Comparison of ENCODE assay signal across 24 mouse cellular contexts in the genomic region with DNA sequence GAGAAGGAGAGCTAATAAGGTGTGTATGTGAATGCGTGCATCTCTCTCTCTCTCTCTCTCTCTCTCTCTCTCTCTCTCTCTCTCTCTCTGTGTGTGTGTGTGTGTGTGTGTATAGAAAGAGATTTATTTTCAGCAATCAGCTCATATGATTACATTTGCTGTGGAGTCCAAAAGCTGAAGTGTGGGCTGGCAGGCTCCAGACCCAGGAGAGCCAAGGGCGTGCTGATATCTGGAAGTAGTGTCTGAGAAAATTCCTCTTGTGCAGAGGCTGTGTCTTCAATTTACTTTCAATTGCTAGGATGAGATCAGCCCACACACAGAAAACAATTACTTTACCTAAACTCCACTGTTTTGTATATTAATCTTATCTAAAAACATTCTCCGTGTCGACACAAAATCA.
A peak's percentile ranks its signal among the peaks of the same experiment; 100 is the strongest.
DNase-seq lines count a peak whose midpoint lies in the region; TF ChIP-seq lines count a peak whose summit lies in the region.
"Had no signal": no experiment of that assay in that cellular context is flagged by ENCODE, and none has a peak within 500 bp of the region (broad histone marks: within the 10 kb centered on the region; RNA-seq: fewer than 3 reads in every experiment).

No protein-coding gene starts in this region.

- no peak overlapping the region for H3K4me3 ChIP-seq in cerebellum, adult 2 months (replicated peaks; ENCODE audit: insufficient read depth, low read depth, low read length)
- H3K4me3 ChIP-seq: embryonic facial prominence, embryonic 13.5 days; erythroblast, embryonic 14.5 days; left cerebral cortex, adult 2 months; limb, embryonic 15.5 days; midbrain, embryonic 13.5 days; neural tube, embryonic 13.5 days had no signal

- H3K27ac ChIP-seq in cerebellum, adult 2 months (ENCODE audit: insufficient read depth, low read length): no peak overlapping the region
- H3K27ac ChIP-seq: embryonic facial prominence, embryonic 13.5 days; hindbrain, embryonic 14.5 days; left cerebral cortex, adult 2 months; limb, embryonic 15.5 days; liver, embryonic 14.5 days; macrophage; midbrain, embryonic 13.5 days; neural tube, embryonic 13.5 days had no signal

- no peaks in the 10 kb centered on the region for H3K4me1 ChIP-seq in cerebellum, adult 2 months (ENCODE audit: control insufficient read depth, insufficient read depth, low read length)
- H3K4me1 ChIP-seq: embryonic facial prominence, embryonic 13.5 days; limb, embryonic 15.5 days; midbrain, embryonic 13.5 days had no signal

- intact Hi-C loops in heart, postnatal 25 days (cut with DNase I): loop anchor here (10.0 kb wide), 1 partner anchor 149 kb away; no protein-coding TSS in a partner anchor
- intact Hi-C loops in gastrocnemius, postnatal 14 days (cut with DNase I; ENCODE audit: low total_unique reads): no loop called here

- H3K27me3 ChIP-seq in cerebellum, adult 2 months (ENCODE audit: control insufficient read depth, insufficient read depth, low read length): no peaks in the 10 kb centered on the region
- H3K27me3 ChIP-seq: embryonic facial prominence, embryonic 13.5 days; limb, embryonic 15.5 days; midbrain, embryonic 13.5 days; neural tube, embryonic 13.5 days had no signal

- WGBS in cerebellum, adult 2 months: 81% methylated on average over 4 of the region's 4 CpGs

- DNase-seq in cerebellum, postnatal 10 days: peak; percentile 17 to 38
- DNase-seq in cerebellum, adult 2 months: no peak
- peak; percentile 37 for DNase-seq in heart, adult 8-10 months (ENCODE audit: low spot score)
- DNase-seq in heart, postnatal 25 days (ENCODE audit: low spot score): no peak
- DNase-seq in ovary, adult 18-20 months (ENCODE audit: low spot score): peak; percentile 5
- DNase-seq in ovary, postnatal 10 days (ENCODE audit: low spot score): no peak
- peak; percentile 34 for DNase-seq in gastrocnemius, postnatal 14 days
- DNase-seq in layer of hippocampus, postnatal 25 days (ENCODE audit: extremely low spot score in 1 of 2, low spot score in 1 of 2): no peak
- DNase-seq: adrenal gland, postnatal 10 days; cerebellum, adult 9-10 months; embryo, embryonic 11 days; kidney, postnatal 25 days; lung, adult 2 months; lung, postnatal 10 days; right cerebral cortex, postnatal 4 days had no signal

- TF ChIP-seq POLR2A in cerebellum, adult 2 months (IDR thresholded peaks at IDR 0.05; ENCODE audit: borderline replicate concordance, insufficient read depth, low read length): no peak

- no peak for TF ChIP-seq CTCF in cerebellum, adult 2 months (IDR thresholded peaks at IDR 0.05; ENCODE audit: borderline replicate concordance, insufficient read depth, low read depth, low read length)

Comparison
In these comparisons a context has a peak if more than half of its experiments do, and no peak if none do; other contexts are left out.
1. DNase-seq: peak in cerebellum, postnatal 10 days (2 of 2), heart, adult 8-10 months (single experiment), ovary, adult 18-20 months (single experiment) and gastrocnemius, postnatal 14 days (single experiment); none in cerebellum, adult 2 months (0 of 2), heart, postnatal 25 days (single experiment), ovary, postnatal 10 days (single experiment) and layer of hippocampus, postnatal 25 days (0 of 2).